Mouse (Mus musculus): Measurements from ENCODE around the gene Pde6d.

GRCm38 (mm10) chr1:86532362-86533051 lies 49.9 kb downstream of the Pde6d start:
- TF ChIP-seq CTCF (IDR thresholded peaks at IDR 0.05; ENCODE audit: extremely low read depth, insufficient read depth, low read length) (peak; percentile 85), POLR2A (IDR thresholded peaks at IDR 0.05; ENCODE audit: extremely low read depth, insufficient read depth, low read length) (no peak)

Measured in cortical plate, adult 2 months (tissue).